Mouse (Mus musculus) spleen, postnatal 4 days (tissue): ENCODE results near the gene P3h2.
A peak's percentile ranks its signal among the peaks of the same experiment; 100 is the strongest.

Source experiments
- DNase-seq, 2 experiments: peaks; one replicate each; pipeline ENCODE4 v3.0.0; 2022; ENCODE audit warnings: low spot score in 2 of 2

Gene P3h2

GRCm38 (mm10) chr16:26105115-26105974 is at the start of gene P3h2:
TSS of gene P3h2 (minus strand) at chr16:26105784.
- peak in 1 of 2 experiments; percentile 60 for DNase-seq

GRCm38 (mm10) chr16:26152258-26152657 is 46.7 kb upstream of the P3h2 start:
- no peak for DNase-seq

GRCm38 (mm10) chr16:26150943-26151342 is 45.4 kb upstream of the P3h2 start:
- DNase-seq = no peak

GRCm38 (mm10) chr16:26146853-26147252 is 41.3 kb upstream of the P3h2 start:
- DNase-seq = no peak

GRCm38 (mm10) chr16:26131126-26131525 is 25.5 kb upstream of the P3h2 start:
- DNase-seq = no peak

GRCm38 (mm10) chr16:26106618-26107017 is 1.0 kb upstream of the P3h2 start:
- DNase-seq = no peak

- DNase-seq = no peak
Observed at GRCm38 (mm10) chr16:26106041-26106617, 545 bp upstream of the P3h2 start.

GRCm38 (mm10) chr16:26104274-26104673 is 1.3 kb downstream of the P3h2 start:
- no peak for DNase-seq

GRCm38 (mm10) chr16:26102856-26103255 is 2.7 kb downstream of the P3h2 start:
- no peak for DNase-seq

GRCm38 (mm10) chr16:26100167-26100566 is 5.4 kb downstream of the P3h2 start:
- DNase-seq = no peak

GRCm38 (mm10) chr16:26095696-26096284 is 9.8 kb downstream of the P3h2 start:
- DNase-seq = no peak

GRCm38 (mm10) chr16:26093888-26094287 is 11.7 kb downstream of the P3h2 start:
- no peak for DNase-seq

- no peak for DNase-seq
Observed at GRCm38 (mm10) chr16:26088976-26089375, 16.6 kb downstream of the P3h2 start.

GRCm38 (mm10) chr16:26088240-26088639 is 17.3 kb downstream of the P3h2 start:
- no peak for DNase-seq

GRCm38 (mm10) chr16:26086955-26087354 is 18.6 kb downstream of the P3h2 start:
- no peak for DNase-seq

GRCm38 (mm10) chr16:26085160-26085559 is 20.4 kb downstream of the P3h2 start:
- DNase-seq = no peak

- DNase-seq = no peak
Observed at GRCm38 (mm10) chr16:26082831-26083230, 22.8 kb downstream of the P3h2 start.

GRCm38 (mm10) chr16:26082391-26082790 is 23.2 kb downstream of the P3h2 start:
- no peak for DNase-seq

GRCm38 (mm10) chr16:26078923-26079351 is 26.6 kb downstream of the P3h2 start:
- no peak for DNase-seq

- no peak for DNase-seq
Observed at GRCm38 (mm10) chr16:26078100-26078422, 27.5 kb downstream of the P3h2 start.

- no peak for DNase-seq
Observed at GRCm38 (mm10) chr16:26077246-26078099, 28.1 kb downstream of the P3h2 start.

- no peak for DNase-seq
Observed at GRCm38 (mm10) chr16:26075063-26075462, 30.5 kb downstream of the P3h2 start.
